Mouse (Mus musculus): ENCODE data around the gene Arhgap31.

Arhgap31 gene

DNA sequence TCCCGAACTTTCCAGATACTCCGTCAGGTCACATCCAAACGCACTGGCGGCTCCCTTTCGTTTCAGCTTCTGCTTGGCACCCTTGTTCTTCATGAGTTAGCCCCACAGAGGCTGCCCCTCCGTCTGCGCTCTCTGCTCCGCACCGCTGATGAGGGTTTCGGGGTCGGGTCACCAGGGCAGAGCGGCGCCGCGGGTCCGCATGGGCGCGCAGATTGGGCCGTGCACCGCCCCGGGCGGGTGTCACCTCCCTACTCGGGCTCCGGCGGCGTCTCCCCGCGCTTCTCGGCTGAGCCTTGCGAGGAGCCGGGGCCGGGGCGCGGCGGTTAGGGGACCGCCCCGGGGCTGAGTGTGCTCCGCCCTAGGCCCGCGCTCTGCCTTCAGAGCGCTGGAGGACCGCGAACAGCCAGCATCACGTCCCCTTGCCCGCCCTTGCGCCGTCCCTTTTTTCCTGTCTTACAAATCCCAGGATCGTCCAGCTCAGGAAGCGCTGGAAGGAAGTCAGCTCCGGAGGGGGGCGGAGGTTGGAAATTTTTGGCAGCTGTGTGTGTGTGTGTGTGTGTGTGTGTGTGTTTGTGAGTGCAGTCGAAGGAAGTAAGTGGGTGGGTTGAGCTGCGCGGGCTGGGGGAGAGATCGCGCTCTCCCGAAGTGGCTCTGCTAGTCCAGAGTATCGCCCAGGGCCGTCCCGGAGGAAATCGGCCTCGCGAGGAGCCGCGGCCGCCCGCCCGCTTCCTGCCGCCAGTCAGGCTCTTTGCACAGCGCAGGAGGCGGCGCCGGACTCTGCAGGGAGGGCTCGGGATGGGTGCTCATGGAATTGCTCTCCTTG lies at the start of gene Arhgap31:
Gene Arhgap31, minus strand, starts transcription at position 694 of the 823 bp plus-strand sequence.
- peak; percentile 69 for DNase-seq (ENCODE audit: low read depth, low spot score)

GRCm38 (mm10) chr16:38762401-38762800 lies 49.3 kb upstream of the Arhgap31 start:
- DNase-seq (ENCODE audit: low read depth, low spot score), result no peak

GRCm38 (mm10) chr16:38761972-38762371 lies 48.9 kb upstream of the Arhgap31 start:
- no peak for DNase-seq (ENCODE audit: low read depth, low spot score)

- DNase-seq (ENCODE audit: low read depth, low spot score), result no peak
Observed at GRCm38 (mm10) chr16:38760834-38761375, 47.8 kb upstream of the Arhgap31 start.

GRCm38 (mm10) chr16:38760239-38760638 lies 47.2 kb upstream of the Arhgap31 start:
- no peak for DNase-seq (ENCODE audit: low read depth, low spot score)

DNA sequence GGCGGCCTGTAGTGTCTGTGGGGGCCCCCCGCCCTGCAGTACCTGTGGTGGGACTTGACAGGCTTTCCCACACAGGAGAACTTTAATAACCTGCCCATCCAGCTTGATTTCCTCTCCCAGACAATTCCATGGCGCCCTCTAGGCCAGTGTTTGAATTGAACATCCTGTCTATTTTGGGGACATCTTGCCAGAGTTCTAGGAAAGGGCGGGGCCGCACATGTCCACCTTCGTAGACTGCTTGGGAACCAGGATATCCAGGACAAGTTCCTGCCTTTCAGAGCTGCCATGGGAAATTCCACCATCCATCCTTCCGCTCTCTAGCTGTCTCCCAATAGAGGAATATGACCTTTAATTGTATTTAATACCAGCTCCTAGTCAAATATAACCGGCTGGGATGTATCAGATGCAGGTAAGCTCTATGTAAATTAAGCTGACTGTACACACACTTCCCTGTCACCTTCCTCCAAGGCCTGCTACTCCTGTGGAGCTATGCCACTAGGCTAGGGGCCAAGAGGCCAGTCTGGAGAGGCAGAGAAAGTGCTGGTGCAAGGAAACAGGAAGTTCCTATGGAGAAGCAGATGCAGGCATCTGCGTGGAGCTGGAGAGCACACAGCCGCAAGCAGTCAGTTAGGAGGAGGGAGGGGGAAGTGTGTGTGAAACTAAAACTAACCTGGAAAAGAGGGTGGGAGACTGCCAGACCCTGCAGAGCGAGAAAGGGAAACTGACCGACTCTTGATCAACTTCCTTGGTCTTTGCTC lies 45.2 kb upstream of the Arhgap31 start:
- DNase-seq (ENCODE audit: low read depth, low spot score), result peak; percentile 39

GRCm38 (mm10) chr16:38757626-38758025 lies 44.6 kb upstream of the Arhgap31 start:
- no peak for DNase-seq (ENCODE audit: low read depth, low spot score)

GRCm38 (mm10) chr16:38756572-38756971 lies 43.5 kb upstream of the Arhgap31 start:
- DNase-seq (ENCODE audit: low read depth, low spot score), result no peak

GRCm38 (mm10) chr16:38756177-38756503 lies 43.1 kb upstream of the Arhgap31 start:
- DNase-seq (ENCODE audit: low read depth, low spot score), result no peak

DNA sequence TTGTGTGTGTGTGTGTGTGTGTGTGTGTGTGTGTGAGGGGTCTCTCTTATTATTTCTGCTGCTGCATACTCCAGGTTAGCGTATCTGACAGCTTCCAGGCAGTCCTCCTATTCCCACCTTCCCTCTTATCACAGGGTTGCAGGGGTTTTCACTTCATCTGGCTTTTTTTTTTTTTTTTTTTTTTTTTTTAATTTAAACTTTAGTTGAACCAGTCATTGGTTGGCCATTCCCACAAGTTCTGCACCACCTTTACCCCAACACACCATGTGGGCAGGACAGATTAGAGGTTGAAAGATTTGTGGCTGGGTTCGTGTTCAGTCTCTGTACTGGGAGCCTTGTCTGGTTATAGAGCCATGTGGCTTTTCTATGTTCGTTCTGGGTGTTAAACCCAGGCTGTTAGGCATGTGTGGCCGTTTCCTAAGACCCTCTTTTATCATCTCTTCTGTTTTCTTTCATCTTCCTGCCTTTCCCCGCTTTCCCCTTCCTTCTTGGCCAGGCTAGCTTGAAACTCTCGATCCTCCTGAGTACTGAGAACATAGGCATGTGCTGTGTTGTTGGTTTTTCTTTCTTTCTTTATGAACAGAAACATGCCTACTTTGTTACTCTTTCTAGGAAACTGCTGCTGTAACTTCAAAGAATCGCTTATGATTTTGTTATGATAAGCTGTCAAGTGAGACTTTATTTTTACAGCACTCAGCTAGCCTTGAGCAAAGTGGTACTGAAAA lies 42.5 kb upstream of the Arhgap31 start:
- DNase-seq (ENCODE audit: low read depth, low spot score), result no peak

DNA sequence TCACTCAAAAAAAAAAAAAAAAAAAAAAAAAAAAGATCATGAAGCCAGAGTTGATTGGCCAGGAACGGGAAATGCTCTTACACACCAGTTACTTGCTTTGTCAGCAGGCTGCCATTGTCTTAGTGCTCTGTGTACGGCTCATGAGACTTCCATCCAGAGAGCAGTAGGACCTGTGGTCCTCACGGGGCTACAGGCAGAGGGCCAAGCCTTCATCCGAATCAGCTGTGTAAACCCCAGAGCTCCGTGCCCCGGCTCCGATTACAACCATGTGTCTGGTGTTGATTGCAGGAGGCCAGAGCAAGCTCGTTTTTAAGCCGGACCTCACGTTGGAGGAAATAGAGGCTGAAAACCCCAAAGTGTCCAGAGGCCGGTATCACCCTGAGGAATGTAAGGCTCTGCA lies 40.6 kb upstream of the Arhgap31 start:
- peak; percentile 29 for DNase-seq (ENCODE audit: low read depth, low spot score)

GRCm38 (mm10) chr16:38750803-38751202 lies 37.7 kb upstream of the Arhgap31 start:
- DNase-seq (ENCODE audit: low read depth, low spot score), result no peak

- DNase-seq (ENCODE audit: low read depth, low spot score), result no peak
Observed at GRCm38 (mm10) chr16:38743941-38744673, 31.0 kb upstream of the Arhgap31 start.

GRCm38 (mm10) chr16:38742659-38743131 lies 29.6 kb upstream of the Arhgap31 start:
- DNase-seq (ENCODE audit: low read depth, low spot score), result peak; percentile 65

DNA sequence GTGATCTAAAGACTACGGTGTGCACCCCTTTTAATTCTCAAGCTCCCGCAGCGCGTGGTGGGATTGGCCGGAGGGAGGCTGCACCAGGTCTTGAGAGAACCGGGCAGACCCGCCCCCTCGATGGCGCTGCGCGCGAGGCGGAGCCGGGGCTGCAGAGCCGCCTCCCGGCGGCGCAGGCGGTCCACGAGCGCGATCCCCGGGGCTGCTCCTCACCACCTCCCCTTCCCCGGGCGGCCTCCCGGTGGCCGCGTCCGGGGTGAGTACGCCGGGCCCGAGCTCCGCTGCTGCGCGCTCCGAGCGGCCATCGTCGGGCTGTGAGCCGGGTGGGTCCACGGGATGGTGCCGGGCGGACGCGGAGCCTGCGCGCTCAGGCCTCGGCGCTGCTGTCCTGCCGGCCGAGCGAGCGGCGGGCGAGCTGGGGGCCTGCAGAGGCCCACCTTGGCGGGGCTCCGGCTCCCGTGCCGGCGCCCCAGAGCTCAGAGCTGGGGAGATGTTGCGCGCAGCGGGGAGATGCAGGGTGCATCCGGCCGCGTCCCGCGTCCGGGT lies 29.1 kb upstream of the Arhgap31 start, which contains the start of gene B4galt4:
Gene B4galt4, plus strand, starts transcription at position 152 of the 546 bp plus-strand sequence.
- peak; percentile 87 for DNase-seq (ENCODE audit: low read depth, low spot score)

- DNase-seq (ENCODE audit: low read depth, low spot score), result no peak
Observed at GRCm38 (mm10) chr16:38741204-38741903, 28.3 kb upstream of the Arhgap31 start.

DNA sequence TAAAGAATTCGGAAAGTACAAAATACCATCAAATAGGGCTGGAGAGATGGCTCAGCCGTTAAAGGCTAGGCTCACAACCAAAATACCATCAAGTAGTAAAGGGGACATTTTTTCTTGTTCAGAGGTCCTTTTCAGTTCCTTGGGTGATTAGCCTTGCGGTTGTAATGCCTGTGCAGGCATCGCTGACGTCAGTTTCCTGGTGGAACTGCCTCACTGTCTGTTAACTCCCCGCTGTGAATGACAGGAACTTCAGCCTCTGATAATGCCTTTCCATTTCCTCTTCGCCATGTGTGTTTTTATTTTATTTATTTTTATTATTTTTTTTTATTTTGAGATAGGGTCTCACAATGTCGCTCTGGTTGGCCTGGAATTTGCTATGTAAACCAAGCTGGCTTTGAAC lies 17.8 kb upstream of the Arhgap31 start:
- peak; percentile 11 for DNase-seq (ENCODE audit: low read depth, low spot score)

DNA sequence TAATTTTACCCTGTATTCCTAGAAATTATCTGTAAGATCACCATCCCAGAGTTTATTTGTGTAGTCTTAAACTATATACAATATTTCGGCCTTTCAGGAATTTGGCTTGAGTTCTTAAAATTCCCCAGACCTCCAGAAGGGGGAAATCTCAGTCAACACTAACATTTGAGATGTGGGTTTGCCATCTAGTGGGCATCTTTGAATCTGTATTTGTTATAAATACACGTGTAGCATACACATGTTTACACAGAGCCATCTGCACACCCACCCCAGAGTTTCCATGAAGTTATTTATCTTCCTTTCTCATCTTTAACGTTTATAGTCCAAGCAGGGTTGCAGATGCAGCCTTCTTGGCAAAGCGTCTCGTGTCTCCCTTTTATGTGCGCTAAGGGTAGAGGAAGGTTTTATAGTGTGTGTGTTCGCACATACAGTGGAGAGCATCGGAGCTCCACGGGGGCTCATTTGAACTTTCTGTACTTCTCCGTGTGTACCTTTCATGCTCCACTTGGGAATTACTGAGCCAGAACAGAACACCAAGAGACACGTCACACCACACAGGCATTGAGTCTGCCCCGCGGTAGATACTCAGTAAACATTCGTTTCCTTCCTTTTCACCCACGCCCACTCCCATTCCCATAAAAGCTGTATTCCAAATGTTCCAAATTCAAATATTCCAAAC lies 16.7 kb upstream of the Arhgap31 start:
- peak; percentile 83 for DNase-seq (ENCODE audit: low read depth, low spot score)

GRCm38 (mm10) chr16:38729139-38729538 lies 16.1 kb upstream of the Arhgap31 start:
- no peak for DNase-seq (ENCODE audit: low read depth, low spot score)

All from brain, adult 2 months (tissue).